ENCODE assay signal across 8 mouse cellular contexts in genomic region chr10:69654866-69655633, GRCm38 (mm10).
A peak's percentile ranks its signal among the peaks of the same experiment; 100 is the strongest.
DNase-seq lines count a peak whose midpoint lies in the region; ATAC-seq lines count a peak whose summit lies in the region.

No protein-coding gene starts in this region.

- H3K4me3 ChIP-seq in forebrain, embryonic 12.5 days (replicated peaks), result no peak overlapping the region

- DNase-seq in gastrocnemius, postnatal 10 days, result peak; percentile 30
- DNase-seq in gastrocnemius, adult 8-10 months (ENCODE audit: low spot score in 2 of 2), result no peak
- peak; percentile 93 for DNase-seq in 3T3-L1 (ENCODE audit: low read depth, low spot score)
- peak; percentile 86 for DNase-seq in brain, adult 2 months (ENCODE audit: low read depth, low spot score)
- DNase-seq in kidney, postnatal 10 days, result peak; percentile 67
- peak; percentile 13 for DNase-seq in thymus, postnatal 25 days

- H3K4me2 ChIP-seq in forebrain, embryonic 12.5 days, result 0 out of 2 replicates have a peak overlapping the region, but pooled peaks have one; percentile 1

- 23% methylated on average over 13 of the region's 13 CpGs for WGBS in forebrain, embryonic 12.5 days

- ATAC-seq in forebrain, embryonic 12.5 days (ENCODE audit: low FRiP score), result peak; percentile 42
- peak; percentile 57; the same call in 1 of the 2 replicates for ATAC-seq in megakaryocyte progenitor cell, adult 5-6 weeks (replicated peaks; ENCODE audit: poor library complexity)

- no peaks in the 10 kb centered on the region for H3K9me3 ChIP-seq in forebrain, embryonic 12.5 days

- H3K4me1 ChIP-seq in forebrain, embryonic 12.5 days, result peaks cover 20% of the 10 kb centered on the region; the same call in 1 of the 2 replicates

- no peaks in the 10 kb centered on the region for H3K36me3 ChIP-seq in forebrain, embryonic 12.5 days (replicated peaks)

- H3K27me3 ChIP-seq in forebrain, embryonic 12.5 days, result no peaks in the 10 kb centered on the region

- no peak overlapping the region for H3K9ac ChIP-seq in forebrain, embryonic 12.5 days

- H3K27ac ChIP-seq in forebrain, embryonic 12.5 days, result no peak overlapping the region

Comparison
In these comparisons a context has a peak if more than half of its experiments do, and no peak if none do; other contexts are left out.
1. DNase-seq: peak in gastrocnemius, postnatal 10 days (single experiment), 3T3-L1 (single experiment), brain, adult 2 months (single experiment), kidney, postnatal 10 days (single experiment) and thymus, postnatal 25 days (single experiment); none in gastrocnemius, adult 8-10 months (0 of 2).